Comparison of ENCODE assay signal across 12 mouse cellular contexts in genomic region chrX:157378822-157379221, GRCm38 (mm10). TPM values are rescaled to one million over a fixed set of nuclear protein-coding genes. Genes with fewer than 3 reads are reported as not detected.
A peak's percentile ranks its signal among the peaks of the same experiment; 100 is the strongest.
DNase-seq lines count a peak whose midpoint lies in the region; ATAC-seq and TF ChIP-seq lines count a peak whose summit lies in the region.
"Had no signal": no experiment of that assay in that cellular context is flagged by ENCODE, and none has a peak within 500 bp of the region (broad histone marks: within the 10 kb centered on the region; RNA-seq: fewer than 3 reads in every experiment).

No protein-coding gene starts in this region.

- no peak overlapping the region for H3K27ac ChIP-seq in lung, embryonic 14.5 days (ENCODE audit: low read depth)
- no peak overlapping the region for H3K27ac ChIP-seq in forebrain, embryonic 12.5 days
- H3K27ac ChIP-seq: embryonic facial prominence, embryonic 13.5 days; hindbrain, embryonic 15.5 days; neural tube, embryonic 15.5 days had no signal

- no peak overlapping the region for H3K4me3 ChIP-seq in lung, embryonic 14.5 days (ENCODE audit: low read depth, low read length)
- H3K4me3 ChIP-seq in forebrain, embryonic 12.5 days (replicated peaks) = no peak overlapping the region
- H3K4me3 ChIP-seq: embryonic facial prominence, embryonic 13.5 days; hindbrain, embryonic 15.5 days; megakaryocyte, embryonic 14.5 days; neural tube, embryonic 15.5 days had no signal

- 62% methylated on average over 10 of the region's 10 CpGs for WGBS in lung, embryonic 14.5 days
- 64% methylated on average over 10 of the region's 10 CpGs for WGBS in forebrain, embryonic 12.5 days

- no peak overlapping the region for H3K9ac ChIP-seq in lung, embryonic 14.5 days
- no peak overlapping the region for H3K9ac ChIP-seq in forebrain, embryonic 12.5 days
- H3K9ac ChIP-seq: embryonic facial prominence, embryonic 13.5 days; hindbrain, embryonic 15.5 days; neural tube, embryonic 15.5 days had no signal

- H3K36me3 ChIP-seq in lung, embryonic 14.5 days (ENCODE audit: insufficient read depth) = no peaks in the 10 kb centered on the region
- no peaks in the 10 kb centered on the region for H3K36me3 ChIP-seq in forebrain, embryonic 12.5 days (replicated peaks)
- H3K36me3 ChIP-seq: embryonic facial prominence, embryonic 13.5 days; hindbrain, embryonic 15.5 days; neural tube, embryonic 15.5 days had no signal

- no peak overlapping the region for H3K4me2 ChIP-seq in lung, embryonic 14.5 days
- H3K4me2 ChIP-seq in forebrain, embryonic 12.5 days = no peak overlapping the region
- H3K4me2 ChIP-seq: embryonic facial prominence, embryonic 13.5 days; hindbrain, embryonic 15.5 days; neural tube, embryonic 15.5 days had no signal

- DNase-seq in adrenal gland, adult 2 months = peak; percentile 9
- DNase-seq in adrenal gland, adult 8-10 months = no peak
- DNase-seq in kidney, postnatal 4 days = peak; percentile 31 to 56
- DNase-seq in kidney, adult 9 months = no peak
- peak; percentile 10 for DNase-seq in NIH3T3 (ENCODE audit: low read depth)
- DNase-seq in lung, embryonic 14.5 days = peak; percentile 30
- DNase-seq in heart, adult 18-20 months = no peak

- H3K9me3 ChIP-seq in lung, embryonic 14.5 days (ENCODE audit: low read depth, low read length) = no peaks in the 10 kb centered on the region
- H3K9me3 ChIP-seq in forebrain, embryonic 12.5 days = no peaks in the 10 kb centered on the region
- H3K9me3 ChIP-seq: embryonic facial prominence, embryonic 13.5 days; hindbrain, embryonic 15.5 days; neural tube, embryonic 15.5 days had no signal

- H3K27me3 ChIP-seq in lung, embryonic 14.5 days (ENCODE audit: insufficient read depth, low read length) = no peaks in the 10 kb centered on the region
- H3K27me3 ChIP-seq in forebrain, embryonic 12.5 days = no peaks in the 10 kb centered on the region
- H3K27me3 ChIP-seq: embryonic facial prominence, embryonic 13.5 days; hindbrain, embryonic 15.5 days; neural tube, embryonic 15.5 days had no signal

- no peaks in the 10 kb centered on the region for H3K4me1 ChIP-seq in lung, embryonic 14.5 days (ENCODE audit: insufficient read depth)
- no peaks in the 10 kb centered on the region for H3K4me1 ChIP-seq in forebrain, embryonic 12.5 days
- H3K4me1 ChIP-seq: embryonic facial prominence, embryonic 13.5 days; hindbrain, embryonic 15.5 days; megakaryocyte, embryonic 14.5 days; neural tube, embryonic 15.5 days had no signal

- ATAC-seq in lung, embryonic 14.5 days (ENCODE audit: insufficient read depth) = peak; percentile 38; the same call in 1 of the 2 replicates
- no peak for ATAC-seq in forebrain, embryonic 12.5 days (ENCODE audit: low FRiP score)

- TF ChIP-seq CTCF in lung, embryonic 14.5 days (IDR thresholded peaks at IDR 0.05; ENCODE audit: low read depth) = peak; percentile 47

RNA-seq across cellular contexts. Expression of gene Phex, which starts 36.3 kb away (rescaled TPM):
- total RNA-seq in adrenal gland, adult 2 months (2021) = under 1 TPM; 0.12 to 0.28 TPM
- polyA plus RNA-seq in adrenal gland, adult 2 months (2012; rRNA removed) = not detected in 2 replicates
- total RNA-seq in adrenal gland, adult 8-10 months (2022) = under 1 TPM; 0.22 to 0.49 (median 0.43) TPM
- polyA plus RNA-seq in lung, embryonic 14.5 days (2014; fragmentation: Nextera tagmentation; extraction: Ambion mirVana) = 2.2 and 2.6 TPM in 2 replicates
- total RNA-seq in heart, adult 18-20 months (2021) = under 1 TPM in 1 of 2 experiments, not detected in 1; 0.05 TPM
- polyA plus RNA-seq in forebrain, embryonic 12.5 days (2016; fragmentation: Nextera tagmentation; extraction: Ambion mirVana) = 0.15 and 0.21 TPM in 2 replicates

Comparison
In these comparisons a context has a peak if more than half of its experiments do, and no peak if none do; other contexts are left out.
1. DNase-seq: peak in adrenal gland, adult 2 months (single experiment), kidney, postnatal 4 days (2 of 2), NIH3T3 (single experiment) and lung, embryonic 14.5 days (single experiment); none in adrenal gland, adult 8-10 months (single experiment), kidney, adult 9 months (single experiment) and heart, adult 18-20 months (0 of 2).